8 mouse cellular contexts compared by ENCODE assay signal in genomic region chr12:100200645-100201362, GRCm38 (mm10). TPM values are rescaled to one million over a fixed set of nuclear protein-coding genes. Genes with fewer than 3 reads are reported as not detected.
DNase-seq lines count a peak whose midpoint lies in the region; ATAC-seq and TF ChIP-seq lines count a peak whose summit lies in the region.

No protein-coding gene starts in this region.

- 0 out of 4 replicates have a peak, but pooled peaks of 1 of the 2 experiments have one; percentile 25 for TF ChIP-seq EP300 in MEL (IDR thresholded peaks at IDR 0.05; ENCODE audit: low read depth in 1 of 2, low read length in 2 of 2)
- TF ChIP-seq EP300 in heart, postnatal 0 days (IDR thresholded peaks at IDR 0.05; ENCODE audit: low read depth), result no peak

- peaks cover 3% of the 10 kb centered on the region in 2 experiments; a peak in 2 of 4 replicates for H3K4me1 ChIP-seq in MEL (ENCODE audit: control insufficient read depth in 1 of 2, insufficient read depth in 2 of 2, low read length in 2 of 2)
- H3K4me1 ChIP-seq in heart, postnatal 0 days (ENCODE audit: control insufficient read depth, insufficient read depth), result peaks cover 9% of the 10 kb centered on the region

- ATAC-seq in heart, postnatal 0 days (ENCODE audit: insufficient read depth, low read depth), result peak; percentile 6; the same call in 1 of the 2 replicates

- TF ChIP-seq CTCF in left cerebral cortex, adult 2 months (IDR thresholded peaks at IDR 0.05), result no peak
- TF ChIP-seq CTCF in MEL (IDR thresholded peaks at IDR 0.05 in 2 of 3, conservative IDR thresholded peaks at IDR 0.05 in 1 of 3; ENCODE audit: control insufficient read depth in 1 of 3, insufficient read depth in 1 of 3, low read depth in 2 of 3, low read length in 3 of 3, poor library complexity in 1 of 3, severe bottlenecking in 1 of 3), result no peak
- TF ChIP-seq CTCF in heart, postnatal 0 days (IDR thresholded peaks at IDR 0.05; ENCODE audit: low read depth), result no peak

- no peak for DNase-seq in left cerebral cortex, adult 2 months (ENCODE audit: extremely low spot score in 1 of 2, low spot score in 2 of 2)
- no peak for DNase-seq in left cerebral cortex, adult 9 months (ENCODE audit: low spot score in 2 of 2)
- peak; percentile 81 for DNase-seq in MEL (ENCODE audit: low read depth, low spot score)
- DNase-seq in cerebellum, postnatal 10 days, result peak; percentile 55 to 67
- DNase-seq in heart, postnatal 0 days (ENCODE audit: low spot score), result no peak
- DNase-seq in urinary bladder, adult 2 months (ENCODE audit: low spot score), result no peak
- no peak for DNase-seq in left cerebral cortex, adult 11 months (ENCODE audit: low spot score)

- H3K4me3 ChIP-seq in left cerebral cortex, adult 2 months, result peak overlapping the region; percentile 100
- peak overlapping the region; percentile 77 to 91 for H3K4me3 ChIP-seq in MEL (ENCODE audit: control insufficient read depth in 1 of 2, insufficient read depth in 1 of 2, low read depth in 2 of 2, low read length in 2 of 2)
- H3K4me3 ChIP-seq in heart, postnatal 0 days (ENCODE audit: low read depth, low read length), result peak overlapping the region; percentile 98
- peak overlapping the region; percentile 83 for H3K4me3 ChIP-seq in macrophage (ENCODE audit: inconsistent target)

- TF ChIP-seq RAD21 in MEL (IDR thresholded peaks at IDR 0.05; ENCODE audit: low read depth, low read length), result no peak

- peak in 1 of 2 experiments; percentile 46; a peak in 2 of 4 replicates for TF ChIP-seq POLR2A in MEL (IDR thresholded peaks at IDR 0.05; ENCODE audit: control insufficient read depth in 1 of 2, insufficient read depth in 1 of 2, low read depth in 1 of 2, low read length in 2 of 2, poor library complexity in 1 of 2)

- H3K79me2 ChIP-seq in MEL (ENCODE audit: control insufficient read depth, insufficient read depth, low read length, poor library complexity) (peaks cover 32% of the 10 kb centered on the region), macrophage (ENCODE audit: inconsistent target) (peaks cover 63% of the 10 kb centered on the region)

- H3K27me3 ChIP-seq in MEL (ENCODE audit: control insufficient read depth in 1 of 2, insufficient read depth in 2 of 2, low read length in 2 of 2), result no peaks in the 10 kb centered on the region
- H3K27me3 ChIP-seq in heart, postnatal 0 days (ENCODE audit: control insufficient read depth, insufficient read depth, low read length), result no peaks in the 10 kb centered on the region

- 7% methylated on average over 27 of the region's 29 CpGs for WGBS in heart, postnatal 0 days
- WGBS in macrophage (ENCODE audit: missing documents), result under 1% methylated on average over 26 of the region's 29 CpGs

- no peaks in the 10 kb centered on the region for H3K9me3 ChIP-seq in MEL (replicated peaks; ENCODE audit: insufficient read depth, low read length)
- no peaks in the 10 kb centered on the region for H3K9me3 ChIP-seq in heart, postnatal 0 days (replicated peaks; ENCODE audit: control insufficient read depth, low read length)

- intact Hi-C loops in left cerebral cortex, adult 2 months (cut with DNase I), result loop anchor here (2.0 to 5.0 kb wide), 5 partner anchors 76 to 371 kb away; no protein-coding TSS in a partner anchor

- H3K36me3 ChIP-seq in MEL (ENCODE audit: control insufficient read depth in 1 of 2, insufficient read depth in 2 of 2, low read length in 2 of 2) (peaks cover 3 to 13% of the 10 kb centered on the region in 2 experiments), macrophage (ENCODE audit: inconsistent target) (peaks cover 36% of the 10 kb centered on the region)
- H3K36me3 ChIP-seq in heart, postnatal 0 days (replicated peaks; ENCODE audit: control insufficient read depth, insufficient read depth, low read length), result peaks cover 36% of the 10 kb centered on the region

- H3K4me2 ChIP-seq in heart, postnatal 0 days (ENCODE audit: low read depth, low read length), result peak overlapping the region; percentile 85

- H3K27ac ChIP-seq in left cerebral cortex, adult 2 months, result peak overlapping the region; percentile 99
- H3K27ac ChIP-seq in MEL (ENCODE audit: control insufficient read depth, low read depth, low read length), result peak overlapping the region; percentile 71
- H3K27ac ChIP-seq in heart, postnatal 0 days (ENCODE audit: low read depth), result peak overlapping the region; percentile 89
- peak overlapping the region; percentile 45 for H3K27ac ChIP-seq in macrophage

- peak overlapping the region; percentile 89 for H3K9ac ChIP-seq in MEL (ENCODE audit: control insufficient read depth, low read depth, low read length, poor library complexity, severe bottlenecking)
- H3K9ac ChIP-seq in heart, postnatal 0 days (replicated peaks; ENCODE audit: low read depth, low read length), result peak overlapping the region; percentile 92

TF ChIP-seq in MEL, 35 proteins besides CTCF, POLR2A, EP300 and RAD21 (continues in another document):
- TF ChIP-seq NRF1 (IDR thresholded peaks at IDR 0.05; ENCODE audit: insufficient read depth, low read depth, low read length, poor library complexity, severe bottlenecking) (no peak), POLR2AphosphoS5 (IDR thresholded peaks at IDR 0.05; ENCODE audit: borderline replicate concordance, low read depth, low read length) (peak; percentile 77; the same call in 1 of the 2 replicates), BHLHE40 (IDR thresholded peaks at IDR 0.05; ENCODE audit: borderline replicate concordance, low read depth, low read length) (no peak), MEF2A (IDR thresholded peaks at IDR 0.05; ENCODE audit: extremely low read depth, insufficient replicate concordance, low read depth, low read length, poor library complexity, severe bottlenecking) (no peak), ZMIZ1 (IDR thresholded peaks at IDR 0.05; ENCODE audit: low read depth, low read length) (no peak), GABPA (IDR thresholded peaks at IDR 0.05; ENCODE audit: low read depth, low read length) (no peak), CHD2 (IDR thresholded peaks at IDR 0.05; ENCODE audit: low read length) (no peak), ETS1 (IDR thresholded peaks at IDR 0.05; ENCODE audit: low read depth, low read length) (no peak), POLR2AphosphoS2 (IDR thresholded peaks at IDR 0.05; ENCODE audit: low read length) (no peak; the same call in 1 of the 2 replicates), HCFC1 (IDR thresholded peaks at IDR 0.05; ENCODE audit: low read depth, low read length) (no peak; the same call in 1 of the 2 replicates), MYB (IDR thresholded peaks at IDR 0.05; ENCODE audit: low read depth, low read length) (no peak), RCOR1 (IDR thresholded peaks at IDR 0.05; ENCODE audit: low read depth, low read length) (no peak), TCF12 (IDR thresholded peaks at IDR 0.05; ENCODE audit: low read depth, low read length) (no peak), GATA1 (IDR thresholded peaks at IDR 0.05; ENCODE audit: low read depth, low read length) (no peak), SMC3 (IDR thresholded peaks at IDR 0.05; ENCODE audit: low read depth, low read length) (no peak), MAZ (IDR thresholded peaks at IDR 0.05; ENCODE audit: low read depth, low read length) (no peak), TAL1 (IDR thresholded peaks at IDR 0.05; ENCODE audit: low read length) (no peak; the same call in 1 of the 2 replicates), TBP (IDR thresholded peaks at IDR 0.05; ENCODE audit: low read depth, low read length) (no peak), ZNF384 (IDR thresholded peaks at IDR 0.05; ENCODE audit: low read depth, low read length) (no peak), MYC (IDR thresholded peaks at IDR 0.05; ENCODE audit: low read depth, low read length) (no peak), ZC3H11A (IDR thresholded peaks at IDR 0.05; ENCODE audit: low read depth, low read length) (no peak), ZKSCAN1 (IDR thresholded peaks at IDR 0.05; ENCODE audit: low read depth, low read length) (no peak), CHD1 (IDR thresholded peaks at IDR 0.05; ENCODE audit: low read depth, low read length) (peak; percentile 74; the same call in 1 of the 2 replicates), SIN3A (IDR thresholded peaks at IDR 0.05; ENCODE audit: low read length) (peak; percentile 45; the same call in 1 of the 2 replicates), MAFK (IDR thresholded peaks at IDR 0.05; ENCODE audit: borderline replicate concordance, low read depth, low read length) (no peak), ELF1 (IDR thresholded peaks at IDR 0.05; ENCODE audit: low read depth, low read length) (peak; percentile 7; the same call in 1 of the 2 replicates)

RNA-seq across cellular contexts. Expression of gene Calm1, which starts 1.6 kb away (rescaled TPM):
- total RNA-seq in left cerebral cortex, adult 2 months (2021), result 1,000 to 10,000 TPM; 2,238 to 2,247 TPM
- total RNA-seq in MEL (2012; rRNA removed), result 602 and 651 TPM in 2 replicates
- polyA plus RNA-seq in MEL (2012; ENCODE audit: insufficient read depth in 1 of 2, insufficient read length in 2 of 2, low read depth in 1 of 2, low replicate concordance in 2 of 2, missing spikeins in 1 of 2) (1,000 to 10,000 TPM in 1 of 2 experiments, 100 to 1,000 TPM in 1; 524 to 3,339 TPM), macrophage (2018) (353 to 525 TPM (median 432 TPM) in 3 replicates)
- total RNA-seq in heart, postnatal 0 days (2014; rRNA removed; ENCODE audit: low replicate concordance), result 236 and 375 TPM in 2 replicates
- 771 and 839 TPM in 2 replicates for polyA plus RNA-seq in heart, postnatal 0 days (2015; fragmentation: Nextera tagmentation; extraction: Ambion mirVana)
- 100 to 1,000 TPM in 25 of 26 experiments, 10 to 100 TPM in 1; 91.7 to 505 (median 186) TPM for total RNA-seq in macrophage (2018; cell fraction: chromatin; rRNA removed)
- 100 to 1,000 TPM; 368 to 452 (median 415) TPM for total RNA-seq in macrophage (2018; cell fraction: cytosol; rRNA removed)
- 100 to 1,000 TPM; 131 to 300 (median 226) TPM for total RNA-seq in macrophage (2018; cell fraction: nucleus; rRNA removed)
- 289 and 307 TPM in 2 replicates for polyA plus RNA-seq in urinary bladder, adult 2 months (2012; rRNA removed)

RNA-seq across cellular contexts. Expression of gene Nrde2, which starts 41.4 kb away (rescaled TPM):
- total RNA-seq in left cerebral cortex, adult 2 months (2021), result 10 to 100 TPM; 17.3 to 21.9 TPM
- total RNA-seq in MEL (2012; rRNA removed), result 16.5 and 17.7 TPM in 2 replicates
- 10 to 100 TPM in 1 of 2 experiments, not detected in 1; 17.2 TPM for polyA plus RNA-seq in MEL (2012; ENCODE audit: insufficient read depth in 1 of 2, insufficient read length in 2 of 2, low read depth in 1 of 2, low replicate concordance in 2 of 2, missing spikeins in 1 of 2)
- total RNA-seq in heart, postnatal 0 days (2014; rRNA removed; ENCODE audit: low replicate concordance), result 13.7 and 16.6 TPM in 2 replicates
- 7.6 and 7.7 TPM in 2 replicates for polyA plus RNA-seq in heart, postnatal 0 days (2015; fragmentation: Nextera tagmentation; extraction: Ambion mirVana)
- total RNA-seq in macrophage (2018; cell fraction: chromatin; rRNA removed), result 10 to 100 TPM in 25 of 26 experiments, 1 to 10 TPM in 1; 9.8 to 43.9 (median 29.8) TPM
- 10 to 100 TPM in 12 of 26 experiments, 1 to 10 TPM in 14; 3.4 to 13.2 (median 9.8) TPM for total RNA-seq in macrophage (2018; cell fraction: cytosol; rRNA removed)
- 10 to 100 TPM in 20 of 26 experiments, 1 to 10 TPM in 6; 6.4 to 29.5 (median 15.3) TPM for total RNA-seq in macrophage (2018; cell fraction: nucleus; rRNA removed)
- polyA plus RNA-seq in macrophage (2018), result 10.0 to 19.9 TPM (median 11.5 TPM) in 3 replicates
- polyA plus RNA-seq in urinary bladder, adult 2 months (2012; rRNA removed), result 10.0 and 12.9 TPM in 2 replicates

Comparison
In these comparisons a context has a peak if more than half of its experiments do, and no peak if none do; other contexts are left out.
1. DNase-seq: peak in MEL (single experiment) and cerebellum, postnatal 10 days (2 of 2); none in left cerebral cortex, adult 2 months (0 of 2), left cerebral cortex, adult 9 months (0 of 2), heart, postnatal 0 days (single experiment), urinary bladder, adult 2 months (single experiment) and left cerebral cortex, adult 11 months (single experiment).
2. H3K27ac ChIP-seq: peak in every context shown above with its lines; median percentile 99 in left cerebral cortex, adult 2 months; 89 in heart, postnatal 0 days; 71 in MEL; 45 in macrophage.
3. Peak in every context shown above with its lines, with median percentiles within 50 percentile points of each other: H3K4me3 ChIP-seq.